Mouse (Mus musculus) kidney, embryonic 15.5 days (tissue): ENCODE data around the gene Ppil6. TPM values are rescaled to one million over a fixed set of nuclear protein-coding genes. Genes with fewer than 3 reads are reported as not detected.

Experiments used
- ATAC-seq: fragments of 200-750 bp; cut with Nextera tagmentation; replicated peaks from 2 replicates; pipeline ENCODE4 v1.8.0; 2017; ENCODE audit warnings: moderate TSS enrichment; ENCODE audit not compliant: low FRiP score
- H3K27ac ChIP-seq: fragments of 300-500 bp; sonication (generic); 2 replicates; pipeline ENCODE4 v1.5.1; 2015; ENCODE audit warnings: mild to moderate bottlenecking, inconsistent platforms
- H3K27me3 ChIP-seq: fragments of 300-500 bp; sonication (generic); 2 replicates; pipeline ENCODE4 v1.6.1; 2015; ENCODE audit warnings: inconsistent platforms
- H3K36me3 ChIP-seq: fragments of 300-500 bp; sonication (generic); 2 replicates; pipeline ENCODE4 v1.6.1; 2015; ENCODE audit warnings: inconsistent platforms
- H3K4me1 ChIP-seq: fragments of 300-500 bp; sonication (generic); 2 replicates; pipeline ENCODE4 v1.6.1; 2015; ENCODE audit warnings: inconsistent platforms
- H3K4me2 ChIP-seq: fragments of 300-500 bp; sonication (generic); 2 replicates; pipeline ENCODE4 v1.6.1; 2015; ENCODE audit warnings: moderate library complexity, mild to moderate bottlenecking, inconsistent platforms
- H3K4me3 ChIP-seq: fragments of 300-500 bp; sonication (generic); replicated peaks from 2 replicates; pipeline ENCODE4 v1.5.1; 2015; ENCODE audit warnings: mild to moderate bottlenecking, inconsistent platforms
- H3K9ac ChIP-seq: fragments of 300-500 bp; sonication (generic); 2 replicates; pipeline ENCODE4 v1.6.1; 2015; ENCODE audit warnings: mild to moderate bottlenecking, inconsistent platforms
- H3K9me3 ChIP-seq: fragments of 300-500 bp; sonication (generic); replicated peaks from 2 replicates; pipeline ENCODE4 v1.6.1; 2016; ENCODE audit warnings: inconsistent platforms
- WGBS: fragments of 180-500 bp; shearing (Covaris S2); methylation state at CpG from one replicate; pipeline ENCODE4 v1.1.7; 2015; ENCODE audit warnings: mixed read lengths; 5-methylcytosine and 5-hydroxymethylcytosine counted together
- polyA plus RNA-seq: library from polyadenylated mRNA; unstranded; fragments of >200 nt; fragmentation: Nextera tagmentation; extraction: Ambion mirVana; gene quantifications from 2 replicates; pipeline ENCODE4 v1.2.1, GENCODE M21; 2015

The Ppil6 gene
- polyA plus RNA-seq, 1 experiment from 2014 or later = 2.4 TPM

DNA sequence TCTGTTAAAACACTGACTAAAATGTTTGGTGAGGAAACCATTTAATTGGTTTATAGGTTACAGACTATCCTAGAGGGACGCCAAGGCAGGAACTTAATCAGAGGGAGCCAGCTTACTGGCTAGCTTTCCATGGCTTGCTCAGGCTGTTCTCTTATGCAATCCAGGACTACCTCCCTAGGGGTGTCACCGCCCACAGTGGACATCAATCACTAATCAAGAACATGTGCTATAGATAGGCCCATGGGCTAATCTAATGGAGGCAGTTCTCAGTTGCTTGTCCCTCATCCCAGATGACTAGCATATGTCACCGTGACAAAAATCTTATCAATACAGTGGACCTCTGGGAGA is 47.7 kb downstream of the Ppil6 start:
- H3K4me1 ChIP-seq = no peaks in the 10 kb centered on the region
- H3K9me3 ChIP-seq = no peaks in the 10 kb centered on the region
- H3K36me3 ChIP-seq = peaks cover 56% of the 10 kb centered on the region
- H3K9ac ChIP-seq = no peak overlapping the region
- 92% methylated on average over 3 of the region's 3 CpGs for WGBS
- no peaks in the 10 kb centered on the region for H3K27me3 ChIP-seq
- no peak overlapping the region for H3K4me2 ChIP-seq
- no peak overlapping the region for H3K4me3 ChIP-seq
- H3K27ac ChIP-seq = no peak overlapping the region
- ATAC-seq = no peak

DNA sequence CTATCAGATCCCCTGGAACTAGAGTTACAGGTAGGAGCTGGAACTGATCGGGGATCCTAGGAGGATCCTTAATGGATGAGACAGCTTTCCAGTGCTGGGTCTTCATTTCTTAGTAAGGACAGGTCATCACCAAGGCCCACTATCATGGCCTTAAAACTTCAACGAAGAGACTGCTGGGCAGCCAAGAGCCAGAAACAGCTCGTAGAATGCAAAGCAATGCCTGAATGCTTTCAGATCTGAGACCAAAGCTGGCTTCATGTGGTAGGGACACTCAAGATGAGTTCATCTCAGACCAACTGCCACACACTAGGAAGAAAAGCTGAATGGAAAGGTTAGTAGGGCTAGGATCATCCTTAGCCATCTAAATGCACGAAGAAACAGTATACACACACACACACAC is 48.7 kb downstream of the Ppil6 start:
- Histone ChIP-seq H3K27me3 (no peaks in the 10 kb centered on the region), H3K4me3 (no peak overlapping the region), H3K36me3 (peaks cover 46% of the 10 kb centered on the region), H3K9ac (no peak overlapping the region), H3K27ac (no peak overlapping the region), H3K4me1 (no peaks in the 10 kb centered on the region), H3K9me3 (no peaks in the 10 kb centered on the region), H3K4me2 (no peak overlapping the region)
- 88% methylated on average over 4 of the region's 4 CpGs for WGBS
- no peak for ATAC-seq

- Histone ChIP-seq H3K27ac (no peak overlapping the region), H3K4me2 (no peak overlapping the region), H3K9me3 (no peaks in the 10 kb centered on the region), H3K9ac (no peak overlapping the region), H3K27me3 (no peaks in the 10 kb centered on the region), H3K4me3 (no peak overlapping the region), H3K36me3 (peaks cover 19% of the 10 kb centered on the region), H3K4me1 (peaks cover 10% of the 10 kb centered on the region)
- WGBS = 88% methylated on average over 6 of the region's 6 CpGs
- no peak for ATAC-seq
These were observed 51.8 kb downstream of the Ppil6 start for GRCm38 (mm10) chr10:41542057-41542456.

DNA sequence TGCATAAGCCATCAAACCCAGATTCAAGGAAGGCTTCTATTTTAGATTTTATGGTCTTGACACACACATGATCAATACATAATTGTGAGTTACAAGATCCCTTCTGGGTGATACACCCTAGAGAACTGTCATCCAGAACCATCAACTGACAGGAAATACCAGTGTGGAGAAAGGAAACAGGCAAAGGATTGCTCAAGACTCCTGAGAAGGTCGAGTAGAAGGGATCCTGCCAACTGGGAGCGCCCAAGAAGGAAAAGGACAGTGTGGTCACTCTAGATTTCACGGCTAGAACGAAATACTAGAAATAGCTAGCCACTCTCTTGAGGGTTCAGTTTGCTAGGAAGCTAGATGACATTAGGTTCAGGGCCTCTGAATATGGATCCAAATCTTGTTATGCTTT is 53.2 kb downstream of the Ppil6 start:
- ATAC-seq = no peak
- WGBS = 82% methylated on average over 4 of the region's 4 CpGs

GRCm38 (mm10) chr10:41543844-41544243 is 53.6 kb downstream of the Ppil6 start:
- H3K9ac ChIP-seq = no peak overlapping the region
- 0 out of 2 replicates have a peak, but pooled peaks cover 3% of the 10 kb centered on the region for H3K9me3 ChIP-seq
- no peaks in the 10 kb centered on the region for H3K27me3 ChIP-seq
- H3K27ac ChIP-seq = no peak overlapping the region
- WGBS = 73% methylated on average over 2 of the region's 2 CpGs
- no peak for ATAC-seq
- peaks cover 10% of the 10 kb centered on the region for H3K4me1 ChIP-seq
- 0 out of 2 replicates have a peak, but pooled peaks cover 9% of the 10 kb centered on the region for H3K36me3 ChIP-seq
- H3K4me3 ChIP-seq = no peak overlapping the region
- H3K4me2 ChIP-seq = no peak overlapping the region

More for the DNA sequence above, 53.2 kb downstream of the Ppil6 start:
- Histone ChIP-seq H3K27me3 (no peaks in the 10 kb centered on the region), H3K36me3 (0 out of 2 replicates have a peak, but pooled peaks cover 9% of the 10 kb centered on the region), H3K4me3 (no peak overlapping the region), H3K9me3 (0 out of 2 replicates have a peak, but pooled peaks cover under 1% of the 10 kb centered on the region), H3K4me1 (peaks cover 10% of the 10 kb centered on the region), H3K4me2 (no peak overlapping the region), H3K27ac (no peak overlapping the region), H3K9ac (no peak overlapping the region)

- ATAC-seq = no peak
- Histone ChIP-seq H3K4me1 (peaks cover 10% of the 10 kb centered on the region), H3K36me3 (0 out of 2 replicates have a peak, but pooled peaks cover 3% of the 10 kb centered on the region), H3K4me3 (no peak overlapping the region), H3K9ac (no peak overlapping the region), H3K27me3 (no peaks in the 10 kb centered on the region), H3K4me2 (no peak overlapping the region; the same call in 1 of the 2 replicates), H3K27ac (no peak overlapping the region), H3K9me3 (peaks cover 6% of the 10 kb centered on the region; the same call in 1 of the 2 replicates)
- 12% methylated on average over 7 of the region's 7 CpGs for WGBS
These were observed 54.4 kb downstream of the Ppil6 start for GRCm38 (mm10) chr10:41544481-41545190.

DNA sequence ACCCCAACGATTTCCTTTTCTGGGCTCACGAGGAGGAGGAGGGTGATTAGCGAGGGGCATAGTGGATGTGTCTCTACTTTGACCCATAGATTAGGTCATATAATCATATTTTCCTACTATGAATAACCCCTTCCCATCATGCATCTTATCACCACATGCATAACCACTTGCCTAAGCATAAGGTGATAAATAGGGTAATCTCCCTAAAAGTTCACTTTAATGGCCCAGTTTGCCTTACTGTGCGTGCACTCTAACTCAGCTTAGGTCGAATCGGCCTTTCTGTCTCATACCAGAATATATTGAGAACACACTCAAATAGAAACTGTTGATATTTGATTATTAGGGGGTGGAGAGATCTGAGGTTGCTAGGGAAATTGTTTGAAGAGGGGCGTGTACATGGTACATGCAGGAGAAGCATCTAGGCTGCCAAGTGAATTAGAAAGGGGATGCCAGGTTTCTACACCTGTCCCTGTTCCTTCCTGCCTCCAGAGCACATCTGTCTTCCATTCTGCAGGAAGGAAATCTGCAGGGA is 55.1 kb downstream of the Ppil6 start:
- ATAC-seq = no peak
- peaks cover 6% of the 10 kb centered on the region; the same call in 1 of the 2 replicates for H3K9me3 ChIP-seq
- H3K4me1 ChIP-seq = peaks cover 10% of the 10 kb centered on the region
- no peak overlapping the region; the same call in 1 of the 2 replicates for H3K4me2 ChIP-seq
- no peak overlapping the region for H3K27ac ChIP-seq
- no peak overlapping the region for H3K4me3 ChIP-seq
- WGBS = 62% methylated on average over 7 of the region's 7 CpGs
- H3K27me3 ChIP-seq = no peaks in the 10 kb centered on the region
- no peak overlapping the region for H3K9ac ChIP-seq
- H3K36me3 ChIP-seq = no peaks in the 10 kb centered on the region

- H3K36me3 ChIP-seq = no peaks in the 10 kb centered on the region
- peaks cover 6% of the 10 kb centered on the region; the same call in 1 of the 2 replicates for H3K9me3 ChIP-seq
- no peak overlapping the region for H3K9ac ChIP-seq
- H3K4me1 ChIP-seq = peaks cover 10% of the 10 kb centered on the region
- H3K4me2 ChIP-seq = no peak overlapping the region
- ATAC-seq = peak; percentile 62; the same call in 1 of the 2 replicates
- H3K27me3 ChIP-seq = no peaks in the 10 kb centered on the region
- H3K4me3 ChIP-seq = no peak overlapping the region
- WGBS = 32% methylated on average over 13 of the region's 13 CpGs
- no peak overlapping the region for H3K27ac ChIP-seq
These were observed 56.3 kb downstream of the Ppil6 start for GRCm38 (mm10) chr10:41546396-41547165.

DNA sequence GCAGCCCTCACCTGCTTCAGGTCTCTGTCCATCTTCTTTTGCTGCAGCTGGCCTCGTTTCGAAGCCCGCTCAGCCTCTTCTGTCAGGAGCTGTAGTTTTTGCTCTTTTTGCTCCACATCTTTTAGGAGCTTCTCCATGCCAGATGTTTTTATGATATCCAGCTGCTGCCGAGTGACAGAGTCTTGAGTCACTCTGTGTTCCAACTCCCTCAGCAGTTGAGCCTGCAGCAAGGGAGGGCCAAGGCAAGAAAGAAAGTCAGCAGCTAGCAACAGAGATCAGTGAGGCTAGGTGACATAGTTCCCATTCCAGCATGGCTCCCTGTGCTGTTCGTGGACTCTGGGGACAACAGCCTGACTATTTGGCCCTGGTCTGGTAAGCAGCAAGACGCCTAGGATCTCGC is 60.5 kb downstream of the Ppil6 start:
- Histone ChIP-seq H3K9me3 (peaks cover 6% of the 10 kb centered on the region; the same call in 1 of the 2 replicates), H3K4me3 (no peak overlapping the region), H3K36me3 (no peaks in the 10 kb centered on the region), H3K27ac (no peak overlapping the region), H3K27me3 (no peaks in the 10 kb centered on the region), H3K4me1 (peaks cover 23% of the 10 kb centered on the region), H3K9ac (no peak overlapping the region), H3K4me2 (no peak overlapping the region)
- ATAC-seq = no peak
- WGBS = 67% methylated on average over 7 of the region's 7 CpGs

DNA sequence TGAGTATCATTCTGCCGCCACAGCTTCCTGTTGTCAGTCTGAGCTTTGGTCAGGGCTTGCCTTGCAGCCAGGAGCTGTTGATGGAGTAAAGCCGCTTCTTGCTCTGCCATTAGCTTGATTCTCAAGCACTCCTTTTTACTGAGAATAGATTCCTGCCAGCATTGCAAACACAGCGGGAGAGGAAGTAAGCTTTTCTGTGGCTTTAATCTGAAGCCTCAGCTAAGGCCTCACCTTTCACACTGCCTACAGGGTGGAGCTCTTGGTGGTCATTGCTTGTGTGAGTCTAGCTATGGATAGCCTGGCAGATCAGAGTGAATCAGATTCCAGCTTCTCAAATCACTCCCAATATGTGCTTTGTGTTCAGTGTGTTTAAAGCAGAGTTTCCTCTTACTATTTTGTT is 62.1 kb downstream of the Ppil6 start:
- H3K4me2 ChIP-seq = no peak overlapping the region
- H3K9me3 ChIP-seq = peaks cover 6% of the 10 kb centered on the region; the same call in 1 of the 2 replicates
- no peak overlapping the region for H3K4me3 ChIP-seq
- peak overlapping the region; percentile 78 for H3K27ac ChIP-seq
- no peaks in the 10 kb centered on the region for H3K36me3 ChIP-seq
- peaks cover 23% of the 10 kb centered on the region for H3K4me1 ChIP-seq
- no peaks in the 10 kb centered on the region for H3K27me3 ChIP-seq
- 48% methylated on average over 3 of the region's 3 CpGs for WGBS
- no peak overlapping the region for H3K9ac ChIP-seq
- no peak; the same call in 1 of the 2 replicates for ATAC-seq

- Histone ChIP-seq H3K4me1 (peaks cover 23% of the 10 kb centered on the region), H3K4me3 (no peak overlapping the region), H3K27me3 (no peaks in the 10 kb centered on the region), H3K27ac (peak overlapping the region; percentile 78), H3K9ac (no peak overlapping the region), H3K9me3 (peaks cover 6% of the 10 kb centered on the region; the same call in 1 of the 2 replicates), H3K4me2 (no peak overlapping the region), H3K36me3 (no peaks in the 10 kb centered on the region)
- peak; percentile 88 for ATAC-seq
- 41% methylated on average over 14 of the region's 14 CpGs for WGBS
These were observed 62.8 kb downstream of the Ppil6 start for GRCm38 (mm10) chr10:41552847-41553589.
